Mouse (Mus musculus) liver, embryonic 15.5 days (tissue): ENCODE measurements around the gene Tmem62. TPM values are rescaled to one million over a fixed set of nuclear protein-coding genes. Genes with fewer than 3 reads are reported as not detected.
A peak's percentile ranks its signal among the peaks of the same experiment; 100 is the strongest.

Source experiments
- ATAC-seq: fragments of 200-750 bp; cut with Nextera tagmentation; 2 replicates; pipeline ENCODE4 v1.8.0; 2017; ENCODE audit warnings: moderate number of reproducible peaks, mild to moderate bottlenecking, moderate library complexity; ENCODE audit not compliant: insufficient read depth
- H3K27ac ChIP-seq: fragments of 300-500 bp; sonication (generic); replicated peaks from 2 replicates; pipeline ENCODE4 v1.5.1; 2015; ENCODE audit warnings: mild to moderate bottlenecking, inconsistent platforms
- H3K27me3 ChIP-seq: fragments of 300-500 bp; sonication (generic); 2 replicates; pipeline ENCODE4 v1.6.1; 2015; ENCODE audit warnings: mild to moderate bottlenecking, inconsistent platforms
- H3K36me3 ChIP-seq: fragments of 300-500 bp; sonication (generic); replicated peaks from 2 replicates; pipeline ENCODE4 v1.6.1; 2015; ENCODE audit warnings: moderate library complexity, mild to moderate bottlenecking, inconsistent platforms
- H3K4me1 ChIP-seq: fragments of 300-500 bp; sonication (generic); replicated peaks from 2 replicates; pipeline ENCODE4 v1.6.1; 2015; ENCODE audit warnings: inconsistent platforms
- H3K4me2 ChIP-seq: fragments of 300-500 bp; sonication (generic); 2 replicates; pipeline ENCODE4 v1.6.1; 2015; ENCODE audit warnings: moderate library complexity, mild to moderate bottlenecking, inconsistent platforms
- H3K4me3 ChIP-seq: fragments of 300-500 bp; sonication (generic); replicated peaks from 2 replicates; pipeline ENCODE4 v1.5.1; 2015; ENCODE audit warnings: mild to moderate bottlenecking, inconsistent platforms
- H3K9ac ChIP-seq: fragments of 300-500 bp; sonication (generic); 2 replicates; pipeline ENCODE4 v1.6.1; 2015; ENCODE audit warnings: moderate library complexity, mild to moderate bottlenecking, inconsistent platforms
- H3K9me3 ChIP-seq: fragments of 300-500 bp; sonication (generic); replicated peaks from 2 replicates; pipeline ENCODE4 v1.6.1; 2016; ENCODE audit warnings: inconsistent platforms
- WGBS: fragments of 180-500 bp; shearing (Covaris S2); methylation state at CpG from one replicate; pipeline ENCODE4 v1.1.7; 2015; ENCODE audit warnings: mixed read lengths; ENCODE audit not compliant: insufficient replicate concordance; 5-methylcytosine and 5-hydroxymethylcytosine counted together
- polyA plus RNA-seq: library from polyadenylated mRNA; unstranded; fragments of >200 nt; fragmentation: Nextera tagmentation; extraction: Ambion mirVana; gene quantifications from 2 replicates; pipeline ENCODE4 v1.2.1, GENCODE M21; 2015

Gene Tmem62
- 2.2 and 2.6 TPM in 2 replicates for polyA plus RNA-seq

DNA sequence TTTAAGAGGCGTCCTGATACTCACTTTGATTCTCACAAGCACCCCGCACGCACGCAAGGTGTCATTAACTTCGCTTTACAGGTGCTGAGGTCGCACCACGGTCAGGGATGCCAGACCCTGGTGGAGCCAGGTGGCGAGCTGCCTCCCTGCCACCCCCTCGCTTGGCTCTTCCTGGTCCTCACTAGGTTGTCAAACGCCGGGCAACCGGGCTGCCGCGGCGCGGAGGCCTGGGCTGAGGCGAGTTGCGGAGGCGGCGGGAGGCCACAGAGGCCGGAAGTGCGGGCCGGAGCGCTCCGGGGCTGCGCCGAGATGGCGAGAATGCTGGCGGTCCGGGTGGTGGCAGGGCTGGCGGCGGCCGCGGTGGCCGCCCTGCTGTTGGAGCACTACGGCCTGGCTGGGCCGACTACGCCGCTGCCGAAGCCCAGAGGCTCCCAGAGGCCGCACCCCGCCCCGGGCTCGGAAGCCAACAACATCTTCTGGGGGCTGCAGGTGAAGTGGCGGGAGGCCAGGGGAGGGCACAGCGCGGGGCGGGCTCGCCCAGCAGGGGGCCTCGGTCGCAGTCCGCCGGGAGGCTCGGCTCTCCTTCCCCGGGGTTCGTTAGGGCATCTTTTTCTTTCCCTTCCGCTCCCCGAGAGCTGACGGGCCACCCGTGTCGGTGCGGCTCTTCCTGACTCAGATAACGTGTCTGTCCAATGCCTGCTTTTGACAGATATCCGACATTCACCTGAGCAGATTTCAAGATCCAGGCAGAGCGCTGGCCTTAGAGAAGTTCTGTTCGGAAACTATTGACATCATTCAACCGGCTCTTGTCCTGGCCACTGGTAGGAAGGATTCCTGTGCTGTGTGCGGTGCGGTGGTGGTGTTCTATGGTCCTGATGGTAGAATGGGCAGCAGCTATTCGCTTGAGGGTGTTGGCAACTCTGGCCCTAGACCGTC, at the start of gene Tmem62:
Tmem62 (plus strand) TSS at position 28 of the 936 bp plus-strand sequence.
- Histone ChIP-seq H3K27me3 (no peaks in the 10 kb centered on the region), H3K9ac (peak within 1 kb of the TSS; percentile 89), H3K36me3 (0 out of 2 replicates have a peak, but pooled peaks cover 3% of the 10 kb centered on the region), H3K9me3 (no peaks in the 10 kb centered on the region), H3K4me2 (peak within 1 kb of the TSS; percentile 95), H3K4me3 (peak within 1 kb of the TSS; percentile 85), H3K27ac (peak within 1 kb of the TSS; percentile 100), H3K4me1 (peaks cover 34% of the 10 kb centered on the region)
- peak; percentile 82 for ATAC-seq
- 1% methylated on average over 71 of the region's 71 CpGs for WGBS

- no peaks in the 10 kb centered on the region for H3K27me3 ChIP-seq
- 88% methylated on average over 3 of the region's 3 CpGs for WGBS
- no peaks in the 10 kb centered on the region for H3K9me3 ChIP-seq
- H3K36me3 ChIP-seq, result peaks cover 71% of the 10 kb centered on the region
- no peaks in the 10 kb centered on the region for H3K4me1 ChIP-seq
- no peak overlapping the region for H3K4me2 ChIP-seq
- H3K27ac ChIP-seq, result no peak overlapping the region
- H3K9ac ChIP-seq, result no peak overlapping the region
- H3K4me3 ChIP-seq, result no peak overlapping the region
- no peak for ATAC-seq
These were observed 43.8 kb upstream of the Tmem62 start for GRCm38 (mm10) chr2:120933038-120933437.

- no peak for ATAC-seq
- Histone ChIP-seq H3K9me3 (no peaks in the 10 kb centered on the region), H3K4me2 (no peak overlapping the region), H3K27ac (no peak overlapping the region), H3K9ac (no peak overlapping the region), H3K36me3 (peaks cover 69% of the 10 kb centered on the region), H3K27me3 (no peaks in the 10 kb centered on the region), H3K4me1 (no peaks in the 10 kb centered on the region), H3K4me3 (no peak overlapping the region)
- WGBS, result 83% methylated on average over 5 of the region's 5 CpGs
These were observed 25.6 kb upstream of the Tmem62 start for GRCm38 (mm10) chr2:120951208-120951607.

DNA sequence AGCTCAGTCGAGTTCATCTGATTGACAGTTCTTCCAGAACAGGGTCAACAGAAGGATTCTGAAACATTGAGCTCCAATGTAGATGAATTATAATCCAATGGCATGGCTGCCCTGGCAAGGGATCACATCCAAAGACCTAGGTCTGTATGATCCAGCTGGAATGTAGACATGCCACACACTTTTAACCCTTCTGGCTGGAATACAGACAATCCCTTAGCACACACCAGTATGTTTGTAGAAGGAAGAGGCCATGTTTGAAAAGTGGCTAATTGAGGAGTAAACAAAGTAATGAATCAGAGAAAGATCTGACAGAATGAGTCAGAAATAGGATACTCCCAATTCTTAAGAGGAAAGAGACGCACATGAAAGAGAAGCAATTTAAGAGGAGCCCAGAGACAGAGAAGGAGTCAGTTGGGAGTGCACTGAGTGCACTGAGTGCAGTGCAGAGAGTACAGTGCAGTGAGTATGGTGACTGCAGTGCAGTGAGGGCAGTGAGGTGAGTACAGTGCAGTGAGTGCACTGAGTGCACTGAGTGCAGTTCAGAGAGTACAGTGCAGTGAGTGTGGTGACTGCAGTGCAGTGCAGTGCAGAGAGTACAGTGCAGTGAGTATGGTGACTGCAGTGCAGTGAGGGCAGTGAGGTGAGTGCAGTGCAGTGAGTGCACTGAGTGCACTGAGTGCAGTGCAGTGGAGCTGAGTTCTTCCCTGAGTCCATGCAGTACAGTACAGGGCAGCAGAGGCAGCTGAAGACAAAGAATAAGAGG, 24.5 kb upstream of the Tmem62 start:
- Histone ChIP-seq H3K27ac (no peak overlapping the region), H3K9ac (no peak overlapping the region), H3K9me3 (no peaks in the 10 kb centered on the region), H3K4me1 (no peaks in the 10 kb centered on the region), H3K27me3 (no peaks in the 10 kb centered on the region), H3K4me3 (no peak overlapping the region), H3K36me3 (peaks cover 59% of the 10 kb centered on the region), H3K4me2 (no peak overlapping the region)
- 70% methylated on average over 2 of the region's 2 CpGs for WGBS
- peak; percentile 47 for ATAC-seq

DNA sequence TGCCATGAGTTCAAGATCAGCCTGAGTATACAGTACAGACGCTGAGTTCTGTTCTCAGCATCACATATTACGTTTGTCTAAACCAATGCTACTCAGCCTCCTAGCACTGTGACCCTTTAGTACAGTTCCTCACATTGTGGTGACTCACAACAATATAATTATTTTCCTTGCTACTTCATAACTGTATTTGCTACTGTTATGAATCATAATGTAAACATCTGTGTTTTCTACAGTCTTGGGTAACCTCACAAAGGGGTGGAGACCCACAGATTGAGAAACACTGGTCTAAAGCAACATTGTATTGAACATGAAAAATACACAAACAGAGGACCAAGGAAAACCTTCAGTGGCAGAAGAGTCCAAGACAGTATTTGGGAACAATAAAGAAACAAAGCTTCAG, 17.5 kb upstream of the Tmem62 start:
- H3K27ac ChIP-seq, result no peak overlapping the region
- no peaks in the 10 kb centered on the region for H3K9me3 ChIP-seq
- no peak for ATAC-seq
- H3K4me1 ChIP-seq, result no peaks in the 10 kb centered on the region
- H3K27me3 ChIP-seq, result no peaks in the 10 kb centered on the region
- no peak overlapping the region for H3K4me3 ChIP-seq
- no peak overlapping the region for H3K4me2 ChIP-seq
- H3K9ac ChIP-seq, result no peak overlapping the region
- 88% methylated on average over 2 of the region's 2 CpGs for WGBS
- peaks cover 34% of the 10 kb centered on the region for H3K36me3 ChIP-seq

DNA sequence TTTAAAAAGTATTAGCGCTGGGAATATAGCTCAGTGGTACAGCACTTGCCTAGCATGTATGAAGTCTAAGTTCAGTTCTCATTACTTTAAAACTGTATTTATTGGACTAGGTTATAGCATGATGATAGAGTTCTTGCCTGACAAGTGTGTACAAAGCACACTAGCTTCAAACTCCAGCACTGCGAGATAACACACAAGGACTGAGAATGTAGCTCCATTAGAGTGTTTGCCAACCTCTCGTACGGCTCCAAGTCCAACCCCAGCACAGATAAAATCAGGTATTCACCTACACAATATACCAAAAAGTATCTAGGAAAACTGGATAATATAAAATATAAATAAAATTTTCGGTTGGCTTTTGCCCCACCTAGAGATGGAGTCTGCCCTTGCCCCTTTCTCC, 17.0 kb upstream of the Tmem62 start:
- Histone ChIP-seq H3K4me3 (no peak overlapping the region), H3K9me3 (no peaks in the 10 kb centered on the region), H3K36me3 (peaks cover 29% of the 10 kb centered on the region), H3K9ac (no peak overlapping the region), H3K27me3 (no peaks in the 10 kb centered on the region), H3K4me2 (no peak overlapping the region), H3K27ac (no peak overlapping the region), H3K4me1 (no peaks in the 10 kb centered on the region)
- WGBS, result 84% methylated on average over 5 of the region's 5 CpGs
- no peak for ATAC-seq

- no peak overlapping the region for H3K4me3 ChIP-seq
- WGBS, result 92% methylated on average over 1 of the region's 1 CpGs
- no peaks in the 10 kb centered on the region for H3K4me1 ChIP-seq
- ATAC-seq, result no peak
- H3K9me3 ChIP-seq, result no peaks in the 10 kb centered on the region
- H3K27me3 ChIP-seq, result no peaks in the 10 kb centered on the region
- H3K9ac ChIP-seq, result no peak overlapping the region
- H3K36me3 ChIP-seq, result peaks cover 26% of the 10 kb centered on the region
- H3K4me2 ChIP-seq, result no peak overlapping the region
- H3K27ac ChIP-seq, result no peak overlapping the region
These were observed 16.6 kb upstream of the Tmem62 start for GRCm38 (mm10) chr2:120960261-120960660.

- no peak overlapping the region for H3K4me2 ChIP-seq
- H3K27ac ChIP-seq, result no peak overlapping the region
- H3K4me1 ChIP-seq, result peaks cover 9% of the 10 kb centered on the region; the same call in 1 of the 2 replicates
- peaks cover 37% of the 10 kb centered on the region for H3K36me3 ChIP-seq
- no peaks in the 10 kb centered on the region for H3K9me3 ChIP-seq
- 80% methylated on average over 7 of the region's 7 CpGs for WGBS
- ATAC-seq, result no peak
- H3K4me3 ChIP-seq, result no peak overlapping the region
- no peak overlapping the region for H3K9ac ChIP-seq
- no peaks in the 10 kb centered on the region for H3K27me3 ChIP-seq
These were observed 13.7 kb upstream of the Tmem62 start for GRCm38 (mm10) chr2:120963110-120963509.

GRCm38 (mm10) chr2:120965486-120965885, 11.3 kb upstream of the Tmem62 start:
- no peak overlapping the region for H3K9ac ChIP-seq
- peaks cover 19% of the 10 kb centered on the region for H3K36me3 ChIP-seq
- no peak overlapping the region for H3K4me2 ChIP-seq
- no peak overlapping the region for H3K27ac ChIP-seq
- H3K27me3 ChIP-seq, result no peaks in the 10 kb centered on the region
- no peaks in the 10 kb centered on the region for H3K9me3 ChIP-seq
- H3K4me3 ChIP-seq, result no peak overlapping the region
- H3K4me1 ChIP-seq, result peaks cover 25% of the 10 kb centered on the region
- no peak for ATAC-seq
- 84% methylated on average over 3 of the region's 3 CpGs for WGBS

- Histone ChIP-seq H3K4me1 (peaks cover 49% of the 10 kb centered on the region), H3K4me2 (peak overlapping the region; percentile 73)
- ATAC-seq, result peak; percentile 42
These were observed 6.7 kb upstream of the Tmem62 start for GRCm38 (mm10) chr2:120970045-120970539.

More at GRCm38 (mm10) chr2:120970045-120970539, 6.7 kb upstream of the Tmem62 start:
- H3K36me3 ChIP-seq, result peaks cover 14% of the 10 kb centered on the region; the same call in 1 of the 2 replicates
- peak overlapping the region; percentile 95 for H3K4me3 ChIP-seq
- no peaks in the 10 kb centered on the region for H3K27me3 ChIP-seq
- under 1% methylated on average over 23 of the region's 23 CpGs for WGBS
- no peaks in the 10 kb centered on the region for H3K9me3 ChIP-seq
- H3K9ac ChIP-seq, result peak overlapping the region; percentile 94
- peak overlapping the region; percentile 89 for H3K27ac ChIP-seq
